Mouse (Mus musculus) adrenal gland, postnatal 10 days (tissue): Measurements from ENCODE around the gene Syngr1. TPM values are rescaled to one million over a fixed set of nuclear protein-coding genes. Genes with fewer than 3 reads are reported as not detected.

Source experiments
- microRNA-seq: library from miRNA; unstranded; fragments of <30 nt; microRNA quantifications from one replicate; pipeline ENCODE4 v1.2.0, GENCODE M21; 2021
- total RNA-seq, 2 experiments: library from RNA; stranded (reverse); gene quantifications; 2 replicates each; pipeline ENCODE4 v1.2.3; 2021

Gene Syngr1
- total RNA-seq, 2 experiments from 2014 or later: 30.2 to 35.0 TPM

Small RNA genes lying within 50 kb of the gene (microRNA-seq; reads per million reads assigned to microRNA genes)
- 376 reads per million, percentile 63 among the genes with 10 or more reads in this experiment for gene Snord43

Other genes starting within 250 kb of the Syngr1 start
- 10 to 100 TPM; 16.0 to 30.6 TPM for gene Apobec3, start 199.7 kb upstream of the Syngr1 start, total RNA-seq
- gene Cbx7, start 120.2 kb upstream of the Syngr1 start, total RNA-seq: 10 to 100 TPM in 1 of 2 experiments, 1 to 10 TPM in 1; 8.1 to 11.1 TPM
- 10 to 100 TPM; 37.8 to 46.7 TPM for gene Pdgfb, start 76.4 kb upstream of the Syngr1 start, total RNA-seq
- 100 to 1,000 TPM; 672 to 709 TPM for gene Rpl3, start 534 bp downstream of the Syngr1 start, total RNA-seq
- 10 to 100 TPM; 16.3 to 28.9 TPM for gene Tab1, start 41.8 kb downstream of the Syngr1 start, total RNA-seq
- gene Mgat3, start 82.4 kb downstream of the Syngr1 start, total RNA-seq: 1 to 10 TPM; 6.0 to 8.0 TPM
- 10 to 100 TPM; 42.8 to 46.6 TPM for gene Mief1, start 142.7 kb downstream of the Syngr1 start, total RNA-seq
- gene AC140267.1, start 144.5 kb downstream of the Syngr1 start, total RNA-seq: 10 to 100 TPM in 1 of 2 experiments, 1 to 10 TPM in 1; 6.9 to 19.1 TPM
- gene Atf4, start 163.8 kb downstream of the Syngr1 start, total RNA-seq: 100 to 1,000 TPM; 121 to 199 TPM
- 10 to 100 TPM; 33.0 to 37.6 TPM for gene Rps19bp1, start 173.0 kb downstream of the Syngr1 start, total RNA-seq
- 1 to 10 TPM in 1 of 2 experiments, under 1 TPM in 1; 0.27 to 1.1 TPM for gene Cacna1i, start 195.9 kb downstream of the Syngr1 start, total RNA-seq